Mouse (Mus musculus): ENCODE measurements at regions not wholly inside any gene's neighbourhood (a gene's known extent, or its start where the extent isn't known, plus 50 kb on each side); places are given as distances from the start of the nearest gene placed in this dataset.
"Not testable (repeated sequence)": the region's sequence is repeated elsewhere in the genome, so short reads cannot be mapped to it uniquely, and the experiment has no call there.

GRCm38 (mm10) chr7:73208479-73208816 is 166.9 kb upstream of the Rgma start:
- no peak for DNase-seq

GRCm38 (mm10) chr7:73208817-73209602 is 166.3 kb upstream of the Rgma start:
- peak; percentile 25 to 42 for DNase-seq

- peak; percentile 34 to 64 for DNase-seq
These were observed 165.2 kb upstream of the Rgma start for GRCm38 (mm10) chr7:73210078-73210477.

- DNase-seq, result no peak
These were observed 152.9 kb upstream of the Rgma start for GRCm38 (mm10) chr7:73222237-73222915.

GRCm38 (mm10) chr7:73222929-73223512 is 152.3 kb upstream of the Rgma start:
- DNase-seq, result no peak

- DNase-seq, result no peak
These were observed 141.7 kb upstream of the Rgma start for GRCm38 (mm10) chr7:73233539-73234158.

- DNase-seq, result no peak
These were observed 136.8 kb upstream of the Rgma start for GRCm38 (mm10) chr7:73238486-73238885.

- no peak for DNase-seq
These were observed 131.5 kb upstream of the Rgma start for GRCm38 (mm10) chr7:73243591-73244355.

GRCm38 (mm10) chr7:73245431-73245830 is 129.9 kb upstream of the Rgma start:
- DNase-seq, result no peak

GRCm38 (mm10) chr7:73250593-73250992 is 124.7 kb upstream of the Rgma start:
- DNase-seq, result no peak

GRCm38 (mm10) chr7:73251187-73251740 is 124.0 kb upstream of the Rgma start:
- DNase-seq, result no peak

- not testable (repeated sequence) for DNase-seq
These were observed 120.3 kb upstream of the Rgma start for GRCm38 (mm10) chr7:73254972-73255371.

- no peak for DNase-seq
These were observed 115.2 kb upstream of the Rgma start for GRCm38 (mm10) chr7:73260140-73260539.

- no peak for DNase-seq
These were observed 113.6 kb upstream of the Rgma start for GRCm38 (mm10) chr7:73261750-73262149.

- DNase-seq, result no peak
These were observed 112.8 kb upstream of the Rgma start for GRCm38 (mm10) chr7:73262526-73262925.

- no peak for DNase-seq
These were observed 105.7 kb upstream of the Rgma start for GRCm38 (mm10) chr7:73269626-73270025.

GRCm38 (mm10) chr7:73272787-73273186 is 102.5 kb upstream of the Rgma start:
- no peak for DNase-seq

- no peak for DNase-seq
These were observed 99.5 kb upstream of the Rgma start for GRCm38 (mm10) chr7:73275814-73276271.

GRCm38 (mm10) chr7:73278616-73279015 is 96.7 kb upstream of the Rgma start:
- DNase-seq, result peak; percentile 69 to 78

GRCm38 (mm10) chr7:73279936-73280445 is 95.3 kb upstream of the Rgma start:
- DNase-seq, result peak; percentile 20 to 27

GRCm38 (mm10) chr7:73286244-73286643 is 89.1 kb upstream of the Rgma start:
- DNase-seq, result no peak

GRCm38 (mm10) chr7:73293337-73293736 is 82.0 kb upstream of the Rgma start:
- DNase-seq, result no peak
